Mouse (Mus musculus) MEL (cell line): ENCODE measurements around the gene Otulinl.

ENCODE experiments used
- BHLHE40 ChIP-seq: IDR thresholded peaks from 2 replicates; pipeline ENCODE4 v1.6.1; 2012; ENCODE audit warnings: low read depth, mild to moderate bottlenecking, inconsistent platforms, low read length, improper control_type of control experiment, borderline replicate concordance
- CTCF ChIP-seq, 3 experiments: IDR thresholded peaks in 2 of 3; conservative IDR thresholded peaks in 1 of 3; 2 replicates each; pipeline ENCODE4 v1.5.1; 2011 to 2012; ENCODE audit warnings: low read length in 3 of 3, low read depth in 2 of 3, mild to moderate bottlenecking in 2 of 3, improper control_type of control experiment in 1 of 3, inconsistent platforms in 1 of 3, mixed read lengths in 1 of 3, moderate library complexity in 1 of 3; ENCODE audit not compliant: control insufficient read depth in 1 of 3, insufficient read depth in 1 of 3, poor library complexity in 1 of 3, severe bottlenecking in 1 of 3
- E2F4 ChIP-seq: IDR thresholded peaks from 2 replicates; pipeline ENCODE4 v1.6.1; 2011; ENCODE audit warnings: low read depth, low read length, improper control_type of control experiment, borderline replicate concordance
- ELF1 ChIP-seq: IDR thresholded peaks from 2 replicates; pipeline ENCODE4 v1.6.1; 2014; ENCODE audit warnings: low read depth, mild to moderate bottlenecking, inconsistent platforms, low read length, improper control_type of control experiment, moderate library complexity
- GABPA ChIP-seq: IDR thresholded peaks from 2 replicates; pipeline ENCODE4 v1.6.1; 2012; ENCODE audit warnings: low read depth, mild to moderate bottlenecking, inconsistent platforms, low read length, improper control_type of control experiment, moderate library complexity
- MAFK ChIP-seq: IDR thresholded peaks from 2 replicates; pipeline ENCODE4 v1.6.1; 2011; ENCODE audit warnings: low read depth, mild to moderate bottlenecking, low read length, improper control_type of control experiment, borderline replicate concordance
- MAX ChIP-seq: IDR thresholded peaks from 2 replicates; pipeline ENCODE4 v1.6.1; 2011; ENCODE audit warnings: low read length, improper control_type of control experiment
- MYB ChIP-seq: IDR thresholded peaks from 2 replicates; pipeline ENCODE4 v1.6.1; 2011; ENCODE audit warnings: mild to moderate bottlenecking, low read depth, low read length, improper control_type of control experiment
- NRF1 ChIP-seq: IDR thresholded peaks from 2 replicates; pipeline ENCODE4 v1.6.1; 2014; ENCODE audit warnings: low read depth, mild to moderate bottlenecking, inconsistent platforms, low read length, improper control_type of control experiment, moderate library complexity; ENCODE audit not compliant: poor library complexity, insufficient read depth, severe bottlenecking
- POLR2AphosphoS5 ChIP-seq: IDR thresholded peaks from 2 replicates; pipeline ENCODE4 v1.6.1; 2012; ENCODE audit warnings: low read depth, borderline replicate concordance, mild to moderate bottlenecking, inconsistent platforms, low read length, moderate library complexity, mixed read lengths
- TCF12 ChIP-seq: IDR thresholded peaks from 2 replicates; pipeline ENCODE4 v1.6.1; 2014; ENCODE audit warnings: low read depth, mild to moderate bottlenecking, inconsistent platforms, low read length, improper control_type of control experiment, moderate library complexity
- ZC3H11A ChIP-seq: IDR thresholded peaks from 2 replicates; pipeline ENCODE4 v1.6.1; 2012; ENCODE audit warnings: low read depth, mild to moderate bottlenecking, inconsistent platforms, low read length, improper control_type of control experiment
- ZNF384 ChIP-seq: IDR thresholded peaks from 2 replicates; pipeline ENCODE4 v1.6.1; 2012; ENCODE audit warnings: low read depth, mild to moderate bottlenecking, inconsistent platforms, low read length, improper control_type of control experiment

- TF ChIP-seq ELF1 = no peak
- no peak for TF ChIP-seq CTCF (IDR thresholded peaks at IDR 0.05 in 2 of 3, conservative IDR thresholded peaks at IDR 0.05 in 1 of 3; ENCODE audit: control insufficient read depth in 1 of 3, insufficient read depth in 1 of 3, low read depth in 2 of 3, low read length in 3 of 3, poor library complexity in 1 of 3, severe bottlenecking in 1 of 3)
- no peak for TF ChIP-seq MAFK
- TF ChIP-seq GABPA = no peak
- no peak for TF ChIP-seq BHLHE40
- TF ChIP-seq TCF12 = no peak
- no peak for TF ChIP-seq MYB
- no peak for TF ChIP-seq MAX
- no peak for TF ChIP-seq POLR2AphosphoS5
- TF ChIP-seq E2F4 = no peak
- no peak for TF ChIP-seq ZC3H11A
- TF ChIP-seq NRF1 = no peak
- no peak for TF ChIP-seq ZNF384
These were observed 12.1 kb downstream of the Otulinl start for GRCm38 (mm10) chr15:27669276-27669675.
